Mouse (Mus musculus) heart, adult 2 months (tissue): ENCODE results near the gene Hspa1l. TPM values are rescaled to one million over a fixed set of nuclear protein-coding genes. Genes with fewer than 3 reads are reported as not detected.
"Not testable (repeated sequence)": the region's sequence is repeated elsewhere in the genome, so short reads cannot be mapped to it uniquely, and the experiment has no call there.

Source experiments
- DNase-seq, 2 experiments: peaks; one replicate each; pipeline ENCODE4 v3.0.0; 2021
- H3K27ac ChIP-seq: fragments of 200-600 bp; 2 replicates; pipeline ENCODE4 v1.8.1; 2022
- H3K27me3 ChIP-seq: fragments of 200-500 bp; 2 replicates; pipeline ENCODE4 v1.6.1; 2012; ENCODE audit warnings: mild to moderate bottlenecking, low read length, inconsistent platforms, mixed read lengths; ENCODE audit not compliant: control insufficient read depth, insufficient read depth
- H3K36me3 ChIP-seq: fragments of 200-500 bp; 2 replicates; pipeline ENCODE4 v1.6.1; 2012; ENCODE audit warnings: low read length, inconsistent platforms; ENCODE audit not compliant: control insufficient read depth, insufficient read depth
- H3K4me1 ChIP-seq: fragments of 200-500 bp; 2 replicates; pipeline ENCODE4 v1.6.1; 2011; ENCODE audit warnings: low read length; ENCODE audit not compliant: control insufficient read depth, insufficient read depth
- H3K4me3 ChIP-seq: fragments of 200-600 bp; 2 replicates; pipeline ENCODE4 v1.8.1; 2022
- H3K79me2 ChIP-seq: fragments of 200-500 bp; replicated peaks from 2 replicates; pipeline ENCODE4 v1.6.1; 2012; ENCODE audit warnings: mild to moderate bottlenecking, inconsistent platforms, low read length, moderate library complexity, mixed read lengths; ENCODE audit not compliant: control insufficient read depth, insufficient read depth
- H3K9ac ChIP-seq: fragments of 200-500 bp; 2 replicates; pipeline ENCODE4 v1.6.1; 2012; ENCODE audit warnings: low read depth, mild to moderate bottlenecking, control low read depth, inconsistent platforms, low read length, mixed read lengths
- CTCF ChIP-seq: fragments of 200-600 bp; IDR thresholded peaks from 2 replicates; pipeline ENCODE4 v1.8.1; 2022; ENCODE audit warnings: antibody characterized with exemption, mild to moderate bottlenecking, moderate library complexity
- EP300 ChIP-seq: fragments of 200-500 bp; IDR thresholded peaks from 2 replicates; pipeline ENCODE4 v1.6.1; 2011; ENCODE audit warnings: low read depth, low read length, control low read depth; ENCODE audit not compliant: insufficient read depth
- POLR2A ChIP-seq: fragments of 200-500 bp; IDR thresholded peaks from 2 replicates; pipeline ENCODE4 v1.6.1; 2011; ENCODE audit warnings: mild to moderate bottlenecking, low read depth, low read length, control low read depth; ENCODE audit not compliant: insufficient read depth
- WGBS: fragments of 180-500 bp; shearing (Covaris S2); methylation state at CpG from one replicate; pipeline ENCODE4 v1.1.7; 2018; 5-methylcytosine and 5-hydroxymethylcytosine counted together
- intact Hi-C: fragments of 180-260 bp; cut with DNase I; formaldehyde crosslinking; loops from one replicate; pipeline ENCODE4 v1.15.1; 2025
- polyA plus RNA-seq: library from polyadenylated mRNA; depleted of rRNA; stranded (reverse); fragments of >200 nt; gene quantifications from 2 replicates; pipeline ENCODE4 v1.2.3, GENCODE M21; 2012
- total RNA-seq, 2 experiments: library from RNA; stranded (reverse); gene quantifications; 2 replicates each; pipeline ENCODE4 v1.2.3; 2021

The Hspa1l gene
- total and polyA plus RNA-seq, 3 experiments = 3.6 to 10.9 (median 8.3) TPM

DNA sequence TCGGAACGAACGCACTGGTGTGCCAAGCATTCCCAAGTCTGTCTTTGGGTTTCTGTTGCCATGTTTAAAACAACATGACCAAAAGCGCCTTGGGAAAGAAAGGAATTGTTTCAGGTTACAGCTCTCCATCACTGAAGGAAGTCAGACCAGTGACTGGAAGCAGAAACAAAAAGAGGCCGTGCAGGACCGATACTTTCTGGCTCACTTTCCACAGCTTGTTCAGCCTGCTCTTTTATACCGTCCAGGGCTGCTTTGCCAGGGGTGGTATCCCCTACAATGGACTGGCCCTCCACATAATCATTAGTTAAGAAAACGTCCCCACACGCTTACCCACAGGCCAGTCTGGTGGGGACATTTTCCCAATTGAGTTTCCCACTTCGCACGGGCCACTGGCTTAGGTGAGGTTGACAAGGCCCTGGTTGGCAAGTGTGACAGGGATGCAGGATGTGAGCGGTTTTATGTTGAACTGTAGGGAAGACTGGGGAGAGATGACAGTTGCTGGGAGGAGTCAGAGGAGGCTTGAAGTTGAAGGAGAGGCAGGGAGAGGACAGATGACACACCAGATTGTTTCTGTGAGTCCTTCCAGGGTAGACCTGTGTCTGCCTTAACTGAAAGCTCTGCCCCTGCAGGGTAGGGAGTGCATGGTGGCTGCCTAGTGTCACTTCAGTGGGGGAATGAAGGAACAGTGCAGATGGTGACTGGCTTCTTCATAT, 29.8 kb downstream of the Hspa1l start:
- peaks cover 10% of the 10 kb centered on the region for H3K4me1 ChIP-seq
- WGBS = 14% methylated on average over 12 of the region's 12 CpGs

DNA sequence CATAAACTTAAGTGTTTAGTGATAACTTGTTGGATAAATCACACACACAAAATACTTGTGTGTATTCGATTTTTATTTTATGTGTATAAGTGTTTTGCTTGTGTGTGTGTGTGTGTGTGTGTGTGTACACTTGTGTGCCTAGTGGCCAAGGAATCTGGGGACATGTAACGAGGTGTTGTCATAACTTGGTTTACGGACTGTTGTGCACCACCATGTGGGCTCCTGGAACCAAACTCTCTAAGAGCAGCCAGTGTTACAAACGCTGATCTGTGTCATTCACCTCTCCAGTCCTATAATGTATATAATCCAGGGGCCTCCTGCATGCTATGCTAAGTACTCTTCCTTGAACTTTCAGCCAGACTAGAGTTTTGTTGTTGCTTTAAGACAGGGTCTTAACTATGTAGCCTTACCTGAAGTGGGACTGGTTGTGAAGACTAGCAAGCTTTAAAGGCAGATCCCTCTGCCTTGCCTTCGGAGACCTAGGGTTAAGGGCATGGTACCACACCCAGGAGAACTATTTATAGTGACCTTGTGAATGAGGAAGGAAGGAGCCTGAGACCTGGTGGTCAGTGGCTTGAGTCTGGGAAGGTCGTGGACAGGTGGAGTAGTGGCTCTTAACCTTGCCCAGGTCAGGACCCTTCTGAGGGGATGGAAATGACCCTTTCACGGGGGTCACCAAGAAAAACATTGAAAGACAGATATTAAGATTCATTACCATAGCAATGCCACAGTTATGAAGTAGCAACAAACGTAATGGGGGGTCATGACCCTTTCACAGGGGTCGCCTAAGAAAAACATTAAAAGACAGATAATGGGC, 30.7 kb downstream of the Hspa1l start:
- DNase-seq = no peak
- intact Hi-C loops = loop anchor here (5.0 kb wide), 1 partner anchor 239 kb away; the partner anchor contains the start of gene Ddx39b
- Histone ChIP-seq H3K27me3 (no peaks in the 10 kb centered on the region), H3K4me3 (no peak overlapping the region), H3K79me2 (no peaks in the 10 kb centered on the region), H3K4me1 (peaks cover 10% of the 10 kb centered on the region), H3K27ac (no peak overlapping the region), H3K36me3 (no peaks in the 10 kb centered on the region), H3K9ac (no peak overlapping the region)
- WGBS = 60% methylated on average over 9 of the region's 9 CpGs
- TF ChIP-seq POLR2A (no peak), EP300 (no peak), CTCF (no peak)

More for the DNA sequence above, 29.8 kb downstream of the Hspa1l start:
- 0 out of 2 replicates have a peak overlapping the region, but pooled peaks have one; percentile 15 for H3K27ac ChIP-seq
- no peak overlapping the region for H3K4me3 ChIP-seq
- no peaks in the 10 kb centered on the region for H3K79me2 ChIP-seq
- H3K9ac ChIP-seq = peak overlapping the region; percentile 85
- intact Hi-C loops = loop anchor here (5.0 kb wide), 1 partner anchor 240 kb away; the partner anchor contains the start of gene Ddx39b
- DNase-seq = peak in 1 of 2 experiments; percentile 18
- H3K36me3 ChIP-seq = no peaks in the 10 kb centered on the region
- TF ChIP-seq POLR2A (no peak), CTCF (no peak), EP300 (no peak)
- no peaks in the 10 kb centered on the region for H3K27me3 ChIP-seq

- H3K36me3 ChIP-seq = no peaks in the 10 kb centered on the region
- no peak overlapping the region for H3K27ac ChIP-seq
- no peak overlapping the region for H3K4me3 ChIP-seq
- intact Hi-C loops = loop anchor here (5.0 kb wide), 1 partner anchor 238 kb away; the partner anchor contains the start of gene Ddx39b
- 96% methylated on average over 17 of the region's 17 CpGs for WGBS
- TF ChIP-seq CTCF = no peak
- no peak for TF ChIP-seq EP300
- no peak for TF ChIP-seq POLR2A
- no peaks in the 10 kb centered on the region for H3K27me3 ChIP-seq
- H3K9ac ChIP-seq = no peak overlapping the region
- H3K79me2 ChIP-seq = no peaks in the 10 kb centered on the region
- DNase-seq = no peak
- peaks cover 10% of the 10 kb centered on the region for H3K4me1 ChIP-seq
Observed at GRCm38 (mm10) chr17:35004075-35004717, 31.7 kb downstream of the Hspa1l start.

DNA sequence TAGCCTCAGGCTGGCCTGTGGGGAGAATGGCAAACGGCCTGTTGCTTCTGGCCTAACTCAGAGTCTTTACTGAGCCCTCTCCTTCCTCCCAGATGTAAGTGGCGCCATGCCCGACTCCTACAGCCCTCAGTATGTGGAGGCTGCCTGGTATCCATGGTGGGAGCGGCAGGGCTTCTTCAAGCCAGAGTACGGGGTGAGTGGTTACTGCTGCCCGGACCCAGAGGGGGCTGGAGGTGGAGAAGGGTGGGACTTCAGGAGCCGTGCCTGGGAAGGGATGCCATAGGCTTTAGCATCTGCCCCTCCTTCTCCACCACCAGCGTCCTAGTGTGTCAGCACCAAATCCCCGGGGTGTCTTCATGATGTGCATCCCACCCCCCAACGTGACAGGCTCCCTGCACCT, 32.7 kb downstream of the Hspa1l start:
- 89% methylated on average over 10 of the region's 10 CpGs for WGBS
- intact Hi-C loops = no loop called here
- H3K9ac ChIP-seq = no peak overlapping the region

GRCm38 (mm10) chr17:35005902-35006301, 33.4 kb downstream of the Hspa1l start:
- H3K9ac ChIP-seq, H3K79me2 ChIP-seq, intact Hi-C loops, H3K4me1 ChIP-seq, DNase-seq, H3K4me3 ChIP-seq, H3K27me3 ChIP-seq, H3K36me3 ChIP-seq, H3K27ac ChIP-seq: not testable (repeated sequence)
- WGBS = 94% methylated on average over 4 of the region's 5 CpGs

More for the DNA sequence above, 32.7 kb downstream of the Hspa1l start:
- Histone ChIP-seq H3K27me3 (no peaks in the 10 kb centered on the region), H3K4me1 (peaks cover 8% of the 10 kb centered on the region), H3K36me3 (no peaks in the 10 kb centered on the region), H3K4me3 (no peak overlapping the region), H3K79me2 (no peaks in the 10 kb centered on the region), H3K27ac (no peak overlapping the region)
- DNase-seq = peak in 1 of 2 experiments; percentile 16
- no peak for TF ChIP-seq EP300
- TF ChIP-seq CTCF = no peak
- no peak for TF ChIP-seq POLR2A
